Mouse (Mus musculus) liver, embryonic 11.5 days (tissue): ENCODE results near the gene Arhgdig. TPM values are rescaled to one million over a fixed set of nuclear protein-coding genes. Genes with fewer than 3 reads are reported as not detected.
"Not testable (repeated sequence)": the region's sequence is repeated elsewhere in the genome, so short reads cannot be mapped to it uniquely, and the experiment has no call there.

Experiments used
- ATAC-seq: fragments of 200-750 bp; cut with Nextera tagmentation; replicated peaks from 2 replicates; pipeline ENCODE4 v1.8.0; 2017; ENCODE audit warnings: moderate number of reproducible peaks, mild to moderate bottlenecking, moderate TSS enrichment, moderate library complexity; ENCODE audit not compliant: low FRiP score
- DNase-seq: peaks from one replicate; pipeline ENCODE4 v3.0.0-alpha.2; 2017; ENCODE audit warnings: low spot score
- H3K27ac ChIP-seq: fragments of 300-500 bp; sonication (generic); 2 replicates; pipeline ENCODE4 v1.5.1; 2014; ENCODE audit warnings: mild to moderate bottlenecking, low read depth, low read length, control low read depth
- H3K27me3 ChIP-seq: fragments of 300-500 bp; sonication (generic); replicated peaks from 2 replicates; pipeline ENCODE4 v1.6.1; 2014; ENCODE audit warnings: low read length, mixed read lengths; ENCODE audit not compliant: control insufficient read depth, insufficient read depth
- H3K36me3 ChIP-seq: fragments of 300-500 bp; sonication (generic); 2 replicates; pipeline ENCODE4 v1.6.1; 2014; ENCODE audit warnings: mild to moderate bottlenecking, low read length, moderate library complexity, mixed read lengths; ENCODE audit not compliant: control insufficient read depth, insufficient read depth
- H3K4me1 ChIP-seq: fragments of 300-500 bp; sonication (generic); replicated peaks from 2 replicates; pipeline ENCODE4 v1.6.1; 2014; ENCODE audit warnings: low read length, mixed read lengths; ENCODE audit not compliant: control insufficient read depth, insufficient read depth
- H3K4me2 ChIP-seq: fragments of 300-500 bp; sonication (generic); 2 replicates; pipeline ENCODE4 v1.6.1; 2014; ENCODE audit warnings: mild to moderate bottlenecking, control low read depth, moderate library complexity
- H3K4me3 ChIP-seq: fragments of 300-500 bp; sonication (generic); 2 replicates; pipeline ENCODE4 v1.5.1; 2014; ENCODE audit warnings: low read depth, low read length, control low read depth
- H3K9ac ChIP-seq: fragments of 300-500 bp; sonication (generic); 2 replicates; pipeline ENCODE4 v1.6.1; 2014; ENCODE audit warnings: low read depth, low read length, control low read depth
- H3K9me3 ChIP-seq: fragments of 300-500 bp; sonication (generic); 2 replicates; pipeline ENCODE4 v1.6.1; 2016; ENCODE audit warnings: low read length, inconsistent platforms, mixed read lengths; ENCODE audit not compliant: control insufficient read depth
- WGBS: fragments of 180-500 bp; shearing (Covaris S2); extraction: QIAGEN DNeasy Blood & Tissue Kit; methylation state at CpG from one replicate; pipeline ENCODE4 v1.1.7; 2014; 5-methylcytosine and 5-hydroxymethylcytosine counted together
- polyA plus RNA-seq: library from polyadenylated mRNA; unstranded; fragments of >200 nt; fragmentation: Nextera tagmentation; extraction: Ambion mirVana; gene quantifications from 2 replicates; pipeline ENCODE4 v1.2.1, GENCODE M21; 2014

The Arhgdig gene
- polyA plus RNA-seq, 1 experiment from 2014 or later: 28.8 TPM

DNA sequence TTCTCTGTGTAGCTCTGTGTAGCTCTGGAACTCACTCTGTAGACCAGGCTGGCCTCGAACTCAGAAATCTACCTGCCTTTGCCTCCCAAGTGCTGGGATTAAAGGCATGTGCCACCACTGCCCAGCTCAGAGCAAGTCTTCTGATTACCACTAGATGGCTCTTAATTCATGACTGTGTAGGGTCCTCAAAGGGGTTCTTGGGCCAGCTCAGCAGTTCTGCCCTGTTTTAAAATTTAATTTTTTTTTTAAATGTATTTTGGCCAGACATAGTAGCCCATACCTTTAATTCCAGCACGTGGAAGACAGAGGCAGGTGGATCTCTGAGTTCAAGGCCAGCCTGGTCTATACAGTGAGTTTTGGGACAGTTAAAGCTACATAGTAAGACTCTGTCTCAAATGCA lies 32.3 kb downstream of the Arhgdig start:
- DNase-seq, H3K9me3 ChIP-seq, H3K4me2 ChIP-seq, H3K9ac ChIP-seq, H3K27ac ChIP-seq, ATAC-seq, H3K4me3 ChIP-seq, H3K27me3 ChIP-seq, H3K4me1 ChIP-seq: not testable (repeated sequence)
- WGBS: 85% methylated on average over 2 of the region's 2 CpGs
- H3K36me3 ChIP-seq: peaks cover 12% of the 10 kb centered on the region; the same call in 1 of the 2 replicates

DNA sequence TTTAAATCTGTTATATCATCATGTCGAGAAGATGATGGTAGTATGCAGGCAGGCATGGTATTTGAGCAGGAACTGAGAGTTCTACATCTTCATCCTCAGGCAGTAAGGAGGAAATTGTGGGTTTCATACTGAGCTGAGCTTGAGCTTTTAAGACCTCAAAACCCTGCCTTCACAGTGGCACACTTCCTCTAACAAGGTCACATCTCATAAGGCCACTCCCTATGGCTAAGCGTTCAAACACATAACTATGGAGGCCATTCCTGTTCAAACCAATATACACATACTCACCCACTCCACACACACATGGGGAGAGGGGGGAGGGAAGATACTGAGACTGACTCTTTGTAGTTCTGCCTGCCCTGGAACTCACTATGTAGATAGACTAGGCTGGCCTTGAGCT lies 39.5 kb downstream of the Arhgdig start:
- no peak for ATAC-seq
- H3K4me2 ChIP-seq: no peak overlapping the region

DNA sequence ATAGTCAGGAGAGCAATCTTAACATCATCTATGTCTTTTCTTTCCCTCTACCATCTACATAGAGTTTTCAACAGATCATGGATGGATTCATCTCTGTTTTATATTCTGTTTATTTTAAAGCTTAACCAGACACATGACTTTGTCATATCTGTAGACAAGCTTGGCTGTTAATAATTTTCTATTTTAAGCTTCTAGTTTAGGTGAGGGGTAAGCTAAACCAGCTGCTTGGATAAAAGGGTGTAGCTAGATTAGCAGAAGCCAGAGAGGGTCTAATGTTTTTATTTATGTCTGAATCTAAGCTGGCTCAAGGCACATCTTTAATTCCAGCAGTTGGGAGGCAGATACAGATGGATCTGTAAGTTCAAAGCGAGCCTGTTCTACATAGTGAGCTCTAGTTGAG lies 44.9 kb downstream of the Arhgdig start:
- DNase-seq (no peak), ATAC-seq (no peak)
- Histone ChIP-seq H3K4me1 (no peaks in the 10 kb centered on the region), H3K27me3 (no peaks in the 10 kb centered on the region), H3K4me2 (no peak overlapping the region), H3K9me3 (no peaks in the 10 kb centered on the region), H3K4me3 (no peak overlapping the region), H3K27ac (no peak overlapping the region), H3K36me3 (peaks cover 3% of the 10 kb centered on the region; the same call in 1 of the 2 replicates), H3K9ac (no peak overlapping the region)
- WGBS: 89% methylated on average over 1 of the region's 1 CpGs

More for the DNA sequence above, 39.5 kb downstream of the Arhgdig start:
- peaks cover 3% of the 10 kb centered on the region; the same call in 1 of the 2 replicates for H3K36me3 ChIP-seq
- H3K27me3 ChIP-seq: no peaks in the 10 kb centered on the region
- no peaks in the 10 kb centered on the region for H3K9me3 ChIP-seq
- no peak overlapping the region for H3K4me3 ChIP-seq
- H3K4me1 ChIP-seq: no peaks in the 10 kb centered on the region
- WGBS: 43% methylated on average over 2 of the region's 2 CpGs
- H3K27ac ChIP-seq: no peak overlapping the region
- H3K9ac ChIP-seq: no peak overlapping the region
- DNase-seq: no peak

DNA sequence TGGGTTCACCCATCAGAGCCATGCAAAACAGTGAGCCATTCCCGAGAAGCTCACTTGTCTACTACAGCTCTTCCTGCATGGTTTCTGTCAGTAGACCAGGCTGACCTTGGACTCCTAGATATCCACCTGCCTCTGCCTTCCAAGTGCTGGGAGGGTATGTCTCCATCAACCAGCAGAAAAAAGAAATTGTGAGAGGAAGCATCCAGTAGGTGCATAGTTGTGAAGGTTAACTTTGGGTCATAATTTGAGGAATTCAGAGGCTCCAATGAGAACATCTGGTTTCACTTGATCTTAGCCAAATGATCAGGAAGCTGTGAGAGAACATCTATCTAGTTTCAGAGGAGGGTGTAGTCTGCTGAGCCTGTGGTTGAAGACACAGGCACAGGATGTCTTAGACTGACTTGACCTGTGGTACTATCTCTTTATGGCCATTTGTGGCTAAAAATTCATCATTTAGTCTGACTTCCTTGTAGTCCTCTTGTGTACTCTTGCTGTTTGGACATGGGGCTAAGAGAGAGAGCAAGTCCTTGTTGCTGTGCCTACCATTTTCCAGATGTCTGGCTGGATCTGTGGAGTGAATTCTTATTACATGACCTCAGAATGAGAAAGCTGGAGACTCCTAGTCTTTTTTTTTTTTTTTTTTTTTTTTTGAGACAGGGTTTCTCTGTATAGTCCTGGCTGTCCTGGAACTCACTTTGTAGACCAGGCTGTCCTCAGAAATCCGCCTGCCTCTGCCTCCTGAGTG lies 55.5 kb downstream of the Arhgdig start:
- Histone ChIP-seq H3K4me2 (no peak overlapping the region), H3K4me3 (no peak overlapping the region), H3K27me3 (no peaks in the 10 kb centered on the region), H3K9me3 (no peaks in the 10 kb centered on the region), H3K36me3 (peaks cover 23% of the 10 kb centered on the region), H3K4me1 (no peaks in the 10 kb centered on the region), H3K27ac (no peak overlapping the region), H3K9ac (no peak overlapping the region)
- no peak for ATAC-seq
- no peak for DNase-seq
- 82% methylated on average over 2 of the region's 2 CpGs for WGBS

Other genes with a start within 250 kb of the Arhgdig start
- gene Capn15, start 222.0 kb downstream of the Arhgdig start, polyA plus RNA-seq: 23.0 and 27.4 TPM in 2 replicates
- 7.0 and 7.6 TPM in 2 replicates for gene Rab11fip3, start 138.2 kb downstream of the Arhgdig start, polyA plus RNA-seq
- 18.2 and 20.1 TPM in 2 replicates for gene Decr2, start 117.4 kb downstream of the Arhgdig start, polyA plus RNA-seq
- gene Nme4, start 112.2 kb downstream of the Arhgdig start, polyA plus RNA-seq: 111 and 120 TPM in 2 replicates
- gene Tmem8, start 94.5 kb downstream of the Arhgdig start, polyA plus RNA-seq: 1.6 and 2.1 TPM in 2 replicates
- 253 TPM in 2 replicates for gene Mrpl28, start 84.3 kb downstream of the Arhgdig start, polyA plus RNA-seq
- 12.8 and 13.1 TPM in 2 replicates for gene Axin1, start 69.1 kb downstream of the Arhgdig start, polyA plus RNA-seq
- 62.4 and 68.8 TPM in 2 replicates for gene Pdia2, start 8.7 kb downstream of the Arhgdig start, polyA plus RNA-seq
- 2.2 and 2.4 TPM in 2 replicates for gene Rgs11, start 4.8 kb downstream of the Arhgdig start, polyA plus RNA-seq
- 19.6 and 20.2 TPM in 2 replicates for gene Fam234a, start 36.5 kb upstream of the Arhgdig start, polyA plus RNA-seq
- gene Luc7l, start 45.1 kb upstream of the Arhgdig start, polyA plus RNA-seq: 107 and 110 TPM in 2 replicates
- gene Neurl1b, start 207.0 kb upstream of the Arhgdig start, polyA plus RNA-seq: 0.08 and 0.12 TPM in 2 replicates